Mouse (Mus musculus) forebrain, embryonic 14.5 days (tissue): Measurements from ENCODE around the gene Tlnrd1. TPM values are rescaled to one million over a fixed set of nuclear protein-coding genes. Genes with fewer than 3 reads are reported as not detected.

ENCODE experiments used
- ATAC-seq: fragments of 200-750 bp; cut with Nextera tagmentation; 2 replicates; pipeline ENCODE4 v1.8.0; 2017; ENCODE audit warnings: mild to moderate bottlenecking, moderate library complexity
- DNase-seq: peaks from one replicate; pipeline ENCODE4 v3.0.0-alpha.2; 2015; ENCODE audit warnings: low spot score
- H3K27ac ChIP-seq: fragments of 300-500 bp; sonication (generic); 2 replicates; pipeline ENCODE4 v1.5.1; 2014; ENCODE audit warnings: low read depth, mild to moderate bottlenecking, control low read depth, low read length, moderate library complexity
- H3K27me3 ChIP-seq: fragments of 300-500 bp; sonication (generic); replicated peaks from 2 replicates; pipeline ENCODE4 v1.6.1; 2014; ENCODE audit warnings: low read length, control low read depth, mixed read lengths; ENCODE audit not compliant: control insufficient read depth, insufficient read depth
- H3K36me3 ChIP-seq: fragments of 300-500 bp; sonication (generic); 2 replicates; pipeline ENCODE4 v1.6.1; 2014; ENCODE audit warnings: low read length, control low read depth; ENCODE audit not compliant: control insufficient read depth, insufficient read depth
- H3K4me1 ChIP-seq: fragments of 300-500 bp; sonication (generic); 2 replicates; pipeline ENCODE4 v1.6.1; 2014; ENCODE audit warnings: antibody characterized with exemption, low read length, control low read depth; ENCODE audit not compliant: control insufficient read depth, insufficient read depth
- H3K4me2 ChIP-seq: fragments of 300-500 bp; sonication (generic); 2 replicates; pipeline ENCODE4 v1.6.1; 2014; ENCODE audit warnings: mild to moderate bottlenecking, control low read depth, low read length
- H3K4me3 ChIP-seq: fragments of 300-500 bp; sonication (generic); 2 replicates; pipeline ENCODE4 v1.5.1; 2014; ENCODE audit warnings: low read depth, low read length, control low read depth
- H3K9ac ChIP-seq: fragments of 300-500 bp; sonication (generic); 2 replicates; pipeline ENCODE4 v1.6.1; 2014; ENCODE audit warnings: mild to moderate bottlenecking, low read length, control low read depth, moderate library complexity
- H3K9me3 ChIP-seq: fragments of 300-500 bp; sonication (generic); replicated peaks from 2 replicates; pipeline ENCODE4 v1.6.1; 2016; ENCODE audit warnings: low read length, control low read depth, mixed read lengths; ENCODE audit not compliant: control insufficient read depth
- WGBS: fragments of 180-500 bp; shearing (Covaris S2); extraction: QIAGEN DNeasy Blood & Tissue Kit; methylation state at CpG from one replicate; pipeline ENCODE4 v1.1.7; 2014; 5-methylcytosine and 5-hydroxymethylcytosine counted together
- polyA plus RNA-seq: library from polyadenylated mRNA; unstranded; fragments of >200 nt; fragmentation: Nextera tagmentation; extraction: Ambion mirVana; gene quantifications from 2 replicates; pipeline ENCODE4 v1.2.1, GENCODE M21; 2014

Tlnrd1 gene
- polyA plus RNA-seq, 1 experiment from 2014 or later: 7.3 TPM

GRCm38 (mm10) chr7:83878676-83879448, 5.2 kb downstream of the Tlnrd1 start:
- H3K4me2 ChIP-seq: peak overlapping the region; percentile 6; the same call in 1 of the 2 replicates
- H3K36me3 ChIP-seq: 0 out of 2 replicates have a peak, but pooled peaks cover 4% of the 10 kb centered on the region
- H3K27ac ChIP-seq: no peak overlapping the region
- no peak overlapping the region for H3K9ac ChIP-seq
- no peaks in the 10 kb centered on the region for H3K27me3 ChIP-seq
- H3K4me1 ChIP-seq: peaks cover 29% of the 10 kb centered on the region
- DNase-seq: peak; percentile 48
- H3K9me3 ChIP-seq: no peaks in the 10 kb centered on the region
- ATAC-seq: no peak
- H3K4me3 ChIP-seq: no peak overlapping the region
- WGBS: 5% methylated on average over 5 of the region's 5 CpGs

DNA sequence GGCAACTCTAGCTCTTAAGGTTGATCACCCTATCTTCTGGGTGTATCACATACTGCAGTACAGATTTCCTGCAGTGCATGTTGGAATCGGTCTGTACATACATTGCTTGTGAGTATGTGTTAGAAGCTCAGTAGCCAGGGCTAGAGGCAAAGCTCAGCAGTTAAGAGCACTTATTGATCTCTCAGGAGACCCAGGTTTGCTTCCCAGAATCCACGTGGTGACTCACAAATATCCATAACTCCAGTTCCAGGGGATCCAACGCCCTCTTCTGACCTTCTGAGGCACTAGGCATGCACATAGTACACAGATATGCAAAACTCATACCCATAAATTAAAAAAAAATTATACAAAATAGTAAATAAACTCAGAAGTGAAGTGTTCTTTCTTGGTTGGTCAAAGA, 7.0 kb downstream of the Tlnrd1 start:
- WGBS: 84% methylated on average over 3 of the region's 3 CpGs
- Histone ChIP-seq H3K9me3 (no peaks in the 10 kb centered on the region), H3K9ac (no peak overlapping the region), H3K4me2 (no peak overlapping the region), H3K27me3 (no peaks in the 10 kb centered on the region), H3K36me3 (0 out of 2 replicates have a peak, but pooled peaks cover 1% of the 10 kb centered on the region), H3K4me3 (no peak overlapping the region), H3K4me1 (peaks cover 22% of the 10 kb centered on the region), H3K27ac (no peak overlapping the region)
- DNase-seq: no peak
- ATAC-seq: no peak

GRCm38 (mm10) chr7:83869839-83870543, 14.1 kb downstream of the Tlnrd1 start:
- H3K27me3 ChIP-seq: no peaks in the 10 kb centered on the region
- WGBS: 30% methylated on average over 5 of the region's 5 CpGs
- H3K4me3 ChIP-seq: no peak overlapping the region
- no peak for DNase-seq
- H3K9ac ChIP-seq: no peak overlapping the region
- no peak for ATAC-seq
- H3K36me3 ChIP-seq: no peaks in the 10 kb centered on the region
- no peak overlapping the region for H3K27ac ChIP-seq
- H3K4me2 ChIP-seq: no peak overlapping the region
- no peaks in the 10 kb centered on the region for H3K9me3 ChIP-seq
- H3K4me1 ChIP-seq: no peaks in the 10 kb centered on the region

DNA sequence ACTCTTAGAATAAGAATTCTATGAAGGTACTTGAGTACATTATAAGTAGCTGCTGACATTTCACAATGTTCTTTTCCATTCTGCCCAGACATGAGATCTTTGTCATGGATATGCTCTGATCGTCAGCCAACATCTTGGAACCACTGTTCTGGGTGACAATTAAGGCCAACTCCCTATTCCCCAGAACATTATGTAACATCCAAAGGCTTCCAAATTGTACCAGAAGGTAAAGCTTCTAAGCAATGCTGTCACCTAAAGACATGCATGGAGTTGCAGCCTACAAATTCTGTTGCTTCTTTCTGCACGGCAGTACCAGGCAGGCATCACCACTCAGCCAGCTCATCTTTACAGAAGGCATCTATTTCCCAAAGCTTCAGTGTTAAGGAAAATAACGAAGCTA, 15.9 kb downstream of the Tlnrd1 start:
- Histone ChIP-seq H3K27me3 (no peaks in the 10 kb centered on the region), H3K27ac (no peak overlapping the region), H3K9ac (no peak overlapping the region), H3K9me3 (no peaks in the 10 kb centered on the region), H3K36me3 (no peaks in the 10 kb centered on the region), H3K4me3 (no peak overlapping the region), H3K4me2 (no peak overlapping the region), H3K4me1 (no peaks in the 10 kb centered on the region)
- WGBS: 73% methylated on average over 3 of the region's 3 CpGs
- DNase-seq (no peak), ATAC-seq (no peak)

- DNase-seq: no peak
- ATAC-seq: no peak
- WGBS: 64% methylated on average over 2 of the region's 2 CpGs
- no peak overlapping the region for H3K4me2 ChIP-seq
- H3K4me1 ChIP-seq: no peaks in the 10 kb centered on the region
- H3K36me3 ChIP-seq: no peaks in the 10 kb centered on the region
- H3K27ac ChIP-seq: no peak overlapping the region
- no peaks in the 10 kb centered on the region for H3K27me3 ChIP-seq
- no peak overlapping the region for H3K9ac ChIP-seq
- H3K9me3 ChIP-seq: no peaks in the 10 kb centered on the region
- no peak overlapping the region for H3K4me3 ChIP-seq
Measured at GRCm38 (mm10) chr7:83863554-83863953, 20.6 kb downstream of the Tlnrd1 start.

- Histone ChIP-seq H3K4me1 (no peaks in the 10 kb centered on the region), H3K9me3 (no peaks in the 10 kb centered on the region), H3K4me2 (no peak overlapping the region), H3K4me3 (no peak overlapping the region), H3K9ac (no peak overlapping the region), H3K27me3 (no peaks in the 10 kb centered on the region), H3K36me3 (no peaks in the 10 kb centered on the region), H3K27ac (no peak overlapping the region)
- 61% methylated on average over 4 of the region's 4 CpGs for WGBS
- DNase-seq (no peak), ATAC-seq (no peak)
Measured at GRCm38 (mm10) chr7:83859378-83860083, 24.6 kb downstream of the Tlnrd1 start.

DNA sequence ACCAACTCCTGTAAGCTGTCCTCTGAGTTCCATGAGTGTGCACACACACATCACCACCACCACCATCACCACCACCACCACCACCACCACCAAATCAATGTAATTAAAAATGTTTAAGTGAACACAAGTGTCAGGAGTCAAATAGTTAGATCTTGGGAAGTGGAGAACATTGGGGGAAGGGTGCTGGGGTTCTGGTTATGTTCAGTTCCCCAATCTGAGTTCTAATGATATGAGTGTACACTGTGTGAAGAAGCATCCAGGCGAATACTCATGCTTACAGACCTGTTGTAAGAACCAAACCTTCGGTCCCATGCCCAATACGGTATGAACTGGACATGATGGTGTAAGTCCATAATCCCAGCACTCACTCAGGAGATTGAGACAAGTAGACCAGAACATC, 26.2 kb downstream of the Tlnrd1 start:
- Histone ChIP-seq H3K27ac (no peak overlapping the region), H3K4me2 (no peak overlapping the region), H3K4me1 (no peaks in the 10 kb centered on the region), H3K27me3 (no peaks in the 10 kb centered on the region), H3K36me3 (no peaks in the 10 kb centered on the region), H3K9ac (no peak overlapping the region), H3K9me3 (no peaks in the 10 kb centered on the region), H3K4me3 (no peak overlapping the region)
- ATAC-seq (no peak), DNase-seq (no peak)
- WGBS: 92% methylated on average over 3 of the region's 3 CpGs

GRCm38 (mm10) chr7:83857208-83857488, 27.0 kb downstream of the Tlnrd1 start:
- DNase-seq (no peak), ATAC-seq (no peak)
- 94% methylated on average over 2 of the region's 2 CpGs for WGBS
- Histone ChIP-seq H3K27me3 (no peaks in the 10 kb centered on the region), H3K27ac (no peak overlapping the region), H3K4me1 (no peaks in the 10 kb centered on the region), H3K9ac (no peak overlapping the region), H3K9me3 (no peaks in the 10 kb centered on the region), H3K36me3 (no peaks in the 10 kb centered on the region), H3K4me3 (no peak overlapping the region), H3K4me2 (no peak overlapping the region)
